Mouse (Mus musculus) G1E (cell line): ENCODE data around the gene Mras.

Experiments used
- CTCF ChIP-seq: IDR thresholded peaks from 2 replicates; pipeline ENCODE4 v1.5.1; 2012; ENCODE audit warnings: low read depth, low read length, inconsistent platforms, mixed read lengths
- TAL1 ChIP-seq: conservative IDR thresholded peaks from 2 replicates; pipeline ENCODE4 v1.6.1; 2012; ENCODE audit warnings: low read depth, low read length, inconsistent platforms, mixed read lengths

DNA sequence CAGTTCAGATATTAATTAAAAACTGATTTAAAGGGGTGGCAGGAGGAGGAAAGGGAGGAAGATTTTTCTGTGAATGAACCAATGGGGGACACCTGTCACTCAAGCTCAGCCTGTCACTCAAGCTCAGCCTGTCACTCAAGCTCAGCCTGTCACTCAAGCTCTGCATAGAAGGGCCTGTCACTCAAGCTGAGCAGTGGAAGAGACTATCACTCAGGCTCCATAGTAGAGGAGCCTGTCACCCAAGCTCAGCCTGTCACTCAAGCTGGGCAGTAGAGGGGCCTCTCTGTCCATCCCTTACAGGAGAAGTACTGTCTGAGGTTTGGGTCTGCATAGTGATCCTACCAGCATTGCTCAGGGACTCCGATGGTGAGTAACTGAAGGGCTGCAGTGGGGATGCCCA is 98.9 kb downstream of the Mras start:
- TF ChIP-seq TAL1 = no peak
- no peak for TF ChIP-seq CTCF
